Mouse (Mus musculus): ENCODE measurements around the gene Ppp2r3c.

DNA sequence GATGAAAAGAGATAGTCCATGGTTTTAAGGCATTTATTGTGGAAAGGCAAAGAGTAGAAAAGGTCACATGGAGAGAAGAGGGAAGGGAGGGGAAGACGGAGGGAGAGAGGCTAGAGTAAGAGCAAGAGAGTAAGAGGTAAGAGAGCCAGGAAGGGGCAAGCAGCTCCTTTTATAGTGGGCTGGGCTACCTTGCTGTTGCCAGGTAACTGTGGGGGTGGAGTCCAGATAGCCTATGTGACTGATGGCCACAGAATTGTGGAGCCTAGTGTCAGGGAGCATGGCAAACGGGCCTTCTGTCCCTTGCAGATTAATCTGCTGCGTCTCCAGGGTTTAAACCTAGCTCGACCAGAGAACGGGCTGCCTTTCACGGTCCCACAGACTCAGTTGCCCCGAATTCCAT, 9.0 kb upstream of the Ppp2r3c start:
- TF ChIP-seq POLR2A (IDR thresholded peaks at IDR 0.05; ENCODE audit: borderline replicate concordance, extremely low read depth, insufficient read depth, insufficient read length, poor library complexity, severe bottlenecking) (no peak), CTCF (IDR thresholded peaks at IDR 0.05; ENCODE audit: borderline replicate concordance, extremely low read depth, insufficient read depth, insufficient read length) (no peak)
